Mouse (Mus musculus) gastrocnemius, adult 18-20 months (tissue): ENCODE measurements around the gene Tor1aip2. TPM values are rescaled to one million over a fixed set of nuclear protein-coding genes. Genes with fewer than 3 reads are reported as not detected.

ENCODE experiments used
- DNase-seq: peaks from one replicate; pipeline ENCODE4 v3.0.0; 2021; ENCODE audit warnings: low spot score
- total RNA-seq, 2 experiments: library from RNA; stranded (reverse); gene quantifications; 2 replicates each; pipeline ENCODE4 v1.2.3; 2021

Tor1aip2 gene
- total RNA-seq, 2 experiments from 2014 or later = 46.9 to 55.6 TPM

DNA sequence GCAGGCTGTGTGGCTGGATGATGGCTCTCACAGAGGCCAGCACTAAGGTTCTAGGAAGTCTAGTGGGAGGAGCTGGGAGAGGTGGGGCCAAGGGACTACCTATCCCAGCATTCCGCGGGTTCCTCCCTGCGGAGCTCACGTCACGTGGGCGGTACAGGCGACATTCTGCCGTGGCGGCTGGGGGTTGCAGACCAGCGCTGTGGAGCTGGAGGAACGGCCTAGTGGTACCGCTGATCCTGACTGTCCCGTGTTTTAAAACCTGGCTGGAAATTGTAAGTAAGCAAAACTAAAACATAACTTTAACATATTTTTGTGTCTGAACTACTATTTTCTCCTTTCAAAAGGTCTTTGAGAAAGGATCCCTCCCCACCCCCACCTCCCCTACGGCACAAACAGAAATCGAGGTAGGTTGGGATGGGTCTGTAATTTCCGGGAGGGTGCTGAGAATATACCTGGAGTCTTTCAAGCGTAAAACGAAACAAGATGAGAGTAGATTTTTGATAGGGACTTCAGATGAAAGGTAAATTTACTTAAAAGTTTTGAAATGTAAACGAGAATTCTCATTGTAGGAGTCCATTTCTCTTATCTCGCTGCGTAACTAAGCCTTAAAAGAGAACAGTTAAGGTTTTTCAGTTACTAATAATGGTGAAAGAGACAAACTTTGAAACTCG, 5.7 kb downstream of the Tor1aip2 start:
- peak; percentile 93 for DNase-seq

- DNase-seq = no peak
Measured at GRCm38 (mm10) chr1:156041451-156042241, 6.4 kb downstream of the Tor1aip2 start.

- no peak for DNase-seq
Measured at GRCm38 (mm10) chr1:156042481-156042880, 7.3 kb downstream of the Tor1aip2 start.

DNA sequence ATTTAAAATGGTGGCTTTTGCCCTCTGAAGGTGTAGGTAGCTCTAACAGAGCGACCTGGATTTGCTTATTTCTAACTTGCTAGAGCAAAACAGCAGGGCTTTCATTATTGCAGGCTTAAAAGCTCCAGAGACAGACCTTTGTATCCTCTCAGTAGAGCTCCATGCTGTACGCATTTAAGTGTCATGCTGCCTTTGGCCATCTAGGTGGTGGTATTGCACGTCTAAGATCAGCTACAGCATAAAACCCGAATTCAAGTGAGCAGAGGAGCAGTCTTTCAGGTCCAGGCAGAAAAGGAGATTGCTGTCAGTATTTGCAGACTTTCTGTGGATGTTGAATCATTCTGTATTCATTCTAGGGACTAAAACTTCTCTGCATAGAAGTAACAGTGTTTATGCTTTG, 7.8 kb downstream of the Tor1aip2 start:
- peak; percentile 50 for DNase-seq

DNA sequence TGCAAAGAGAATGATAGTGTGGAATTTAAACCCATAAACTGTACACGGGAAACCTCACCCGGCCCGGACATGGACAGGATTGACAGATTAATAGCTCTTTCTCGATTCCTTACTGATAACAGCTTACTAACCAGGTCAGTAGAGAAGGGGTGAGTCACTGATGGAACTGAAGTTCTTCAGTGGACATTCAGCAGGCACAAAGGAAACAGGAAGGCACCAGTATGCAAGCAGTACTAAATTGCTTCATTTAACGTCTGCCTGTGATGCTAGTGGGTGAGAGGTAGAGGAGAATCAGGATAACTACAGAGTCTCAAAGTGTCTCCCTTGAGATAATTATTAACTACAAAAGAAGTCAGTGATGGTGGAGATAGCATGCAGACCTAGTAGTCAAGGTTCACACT, 9.0 kb downstream of the Tor1aip2 start:
- no peak for DNase-seq

GRCm38 (mm10) chr1:156046688-156047087, 11.5 kb downstream of the Tor1aip2 start:
- peak; percentile 79 for DNase-seq

DNA sequence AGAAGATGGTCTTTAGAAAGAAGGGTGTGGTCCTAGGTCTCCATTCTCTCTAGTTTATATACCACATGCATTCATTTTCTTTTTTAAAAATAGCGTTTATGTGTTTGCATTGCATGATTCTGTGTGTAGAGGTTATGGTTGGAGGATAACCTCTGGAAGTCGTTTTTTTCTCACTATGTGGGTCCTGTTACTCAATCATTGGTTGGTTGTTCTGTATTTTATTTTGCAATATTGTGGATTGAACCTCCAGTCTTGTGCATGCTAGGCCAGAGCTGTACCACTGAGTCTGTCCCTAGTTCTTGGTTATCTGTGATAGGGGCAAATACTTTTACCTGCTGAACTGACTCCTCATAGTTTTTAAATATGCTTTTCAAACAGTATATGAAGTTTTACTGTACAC, 23.0 kb downstream of the Tor1aip2 start:
- DNase-seq = no peak

DNA sequence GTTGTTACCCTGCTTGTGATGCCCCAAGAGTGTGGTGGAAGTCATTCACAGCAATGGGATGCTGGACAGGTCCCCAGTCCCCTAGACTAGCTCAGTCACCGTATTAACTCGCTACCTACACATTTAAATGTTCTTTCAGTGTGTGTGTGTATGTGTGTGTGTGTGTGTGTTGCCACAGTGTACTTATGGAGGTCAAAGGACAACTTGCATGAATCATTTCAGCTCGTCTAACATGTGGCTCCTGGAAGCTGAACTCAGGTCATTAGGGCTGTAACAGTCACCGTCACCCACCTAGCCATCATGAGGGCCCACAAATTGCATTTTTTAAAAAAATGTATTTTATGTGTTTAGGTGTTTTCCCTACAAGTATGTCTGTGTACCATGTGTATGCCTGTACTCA, 27.0 kb downstream of the Tor1aip2 start:
- no peak for DNase-seq

- DNase-seq = no peak
Measured at GRCm38 (mm10) chr1:156066133-156066532, 30.9 kb downstream of the Tor1aip2 start.

- DNase-seq = no peak
Measured at GRCm38 (mm10) chr1:156070106-156070505, 34.9 kb downstream of the Tor1aip2 start.

DNA sequence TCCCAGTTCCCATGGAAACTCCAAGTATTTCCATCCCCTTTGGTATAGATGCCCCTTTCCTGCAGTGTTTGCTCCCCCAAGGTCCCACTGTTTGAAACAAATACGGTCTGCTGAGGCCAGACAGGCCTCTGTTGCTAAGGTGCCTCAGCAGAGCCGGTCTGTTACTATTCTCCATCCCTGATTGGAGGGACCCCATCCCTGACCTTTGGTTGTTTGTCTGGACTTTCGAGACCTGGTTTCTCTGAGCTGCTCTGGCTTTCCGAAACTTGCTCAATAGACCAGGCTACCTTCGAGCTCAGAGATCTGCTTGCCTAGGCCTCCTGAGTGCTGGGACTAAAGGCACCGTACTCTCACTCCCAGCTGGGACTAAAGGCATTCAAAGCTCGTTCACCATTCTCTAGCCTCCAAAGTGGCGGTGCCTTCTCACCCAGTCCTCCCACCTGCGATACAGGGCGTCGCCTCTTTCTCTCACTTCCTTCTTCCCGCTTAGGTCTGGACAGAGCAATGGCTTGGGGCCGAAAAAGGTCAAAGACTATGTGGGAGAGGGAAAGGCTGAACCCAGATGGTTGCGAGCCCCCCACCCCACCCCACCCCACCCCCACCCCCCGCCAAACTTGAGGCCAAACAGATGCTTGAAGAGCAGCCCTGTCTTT, 38.1 kb downstream of the Tor1aip2 start:
- no peak for DNase-seq

DNA sequence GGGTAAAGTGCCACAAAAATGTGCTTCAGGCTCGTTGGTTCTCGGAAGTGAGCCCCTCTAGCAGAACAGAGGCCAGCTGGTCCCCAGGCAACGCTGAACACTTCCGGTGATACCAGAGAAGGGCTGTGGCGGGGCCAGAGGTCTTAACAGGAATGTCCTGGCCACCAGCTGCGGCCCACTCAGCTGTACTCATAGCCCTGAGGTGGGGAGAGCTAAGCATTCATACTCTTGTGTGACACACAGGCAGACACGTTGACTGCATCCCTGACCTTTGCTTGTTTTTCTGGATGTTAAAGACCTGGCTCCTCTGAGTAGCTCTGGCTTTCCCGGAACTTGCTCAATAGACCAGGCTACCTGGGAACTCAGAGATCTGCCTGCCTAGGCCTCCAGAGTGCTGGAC, 39.4 kb downstream of the Tor1aip2 start:
- no peak for DNase-seq

GRCm38 (mm10) chr1:156076474-156076873, 41.3 kb downstream of the Tor1aip2 start:
- no peak for DNase-seq

GRCm38 (mm10) chr1:156077655-156078054, 42.5 kb downstream of the Tor1aip2 start:
- DNase-seq = no peak

DNA sequence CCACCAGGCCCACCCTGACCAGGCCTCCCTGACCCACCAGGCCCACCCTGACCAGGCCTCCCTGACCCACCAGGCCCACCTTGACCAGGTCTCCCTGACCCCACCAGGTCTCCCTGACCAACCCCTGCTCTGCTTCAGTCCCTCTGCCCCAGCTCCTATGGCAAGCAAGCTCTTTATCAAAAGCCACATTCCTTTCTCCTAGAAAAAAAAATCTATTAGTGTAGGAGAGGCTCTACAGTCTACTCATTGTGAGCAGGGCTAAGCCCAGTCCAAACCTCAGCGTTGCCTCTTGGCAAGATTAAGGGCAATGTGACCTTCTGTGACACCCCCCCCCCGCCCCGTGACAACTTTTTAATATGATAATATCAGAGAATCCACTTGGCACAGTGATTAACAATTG, 49.4 kb downstream of the Tor1aip2 start:
- DNase-seq = no peak

GRCm38 (mm10) chr1:156085770-156086169, 50.6 kb downstream of the Tor1aip2 start:
- peak; percentile 36 for DNase-seq

- DNase-seq = no peak
Measured at GRCm38 (mm10) chr1:156087586-156087985, 52.4 kb downstream of the Tor1aip2 start.

DNA sequence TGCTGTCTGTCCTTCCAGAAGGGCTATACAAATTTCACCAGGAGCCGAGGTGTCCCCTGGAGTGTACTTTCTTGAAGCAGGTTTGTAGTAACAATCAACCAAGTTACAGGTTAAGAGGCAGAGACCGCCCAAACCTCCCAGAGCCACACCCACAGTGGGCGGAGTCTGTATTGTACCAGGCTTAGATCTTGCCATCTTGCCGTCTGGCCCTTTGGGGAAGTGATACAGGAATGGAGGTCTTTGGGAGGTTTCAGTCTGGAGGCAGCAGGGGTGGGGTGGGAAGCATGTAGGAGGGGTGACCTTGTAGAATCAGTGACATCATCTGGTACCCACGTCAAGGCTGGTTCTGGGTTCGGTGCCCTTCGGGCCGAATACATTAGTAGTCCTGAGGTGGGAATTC, 54.4 kb downstream of the Tor1aip2 start:
- DNase-seq = no peak

GRCm38 (mm10) chr1:156090042-156090441, 54.8 kb downstream of the Tor1aip2 start:
- no peak for DNase-seq

- DNase-seq = no peak
Measured at GRCm38 (mm10) chr1:156091811-156092210, 56.6 kb downstream of the Tor1aip2 start.

DNA sequence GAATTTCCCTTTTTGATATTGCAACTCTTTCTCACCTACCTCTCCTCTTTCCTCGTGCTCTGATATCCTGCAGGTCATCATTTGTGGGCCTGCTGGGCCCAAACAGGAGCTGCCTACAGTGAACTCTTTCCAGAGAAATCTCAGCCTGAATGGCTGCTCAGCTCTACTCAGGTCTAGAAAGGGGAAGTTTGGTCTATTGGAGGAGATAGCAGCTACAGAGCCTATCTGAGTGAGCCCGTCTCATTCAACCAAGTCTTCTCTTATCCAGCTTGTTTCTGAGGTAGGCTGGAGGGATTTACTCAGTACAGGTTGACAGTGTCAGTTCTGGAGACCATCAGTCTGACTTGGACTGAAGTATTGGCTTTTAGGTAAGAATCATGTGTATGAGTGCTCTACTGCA, 68.6 kb downstream of the Tor1aip2 start:
- DNase-seq = no peak

DNA sequence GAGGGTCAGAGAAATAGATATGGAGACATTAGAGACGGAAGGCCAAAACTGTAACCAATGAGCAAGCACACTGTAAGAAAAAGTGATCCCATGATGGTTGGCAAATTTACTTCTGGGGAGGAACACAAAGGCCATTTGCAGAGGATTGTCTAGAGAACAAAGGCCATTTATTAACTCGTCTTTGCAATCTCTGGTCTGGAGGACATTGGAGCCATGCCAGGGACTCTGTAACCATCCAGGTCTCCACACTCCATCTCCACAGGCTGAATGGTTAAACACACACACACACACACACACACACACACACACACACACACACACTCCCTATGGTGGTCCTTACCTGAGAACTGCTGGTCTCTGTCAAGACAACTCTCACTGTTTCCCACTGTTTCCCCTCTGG, 70.2 kb downstream of the Tor1aip2 start:
- no peak for DNase-seq

- DNase-seq = no peak
Measured at GRCm38 (mm10) chr1:156107424-156107823, 72.2 kb downstream of the Tor1aip2 start.
